Mouse (Mus musculus) heart, adult 2 months (tissue): Measurements from ENCODE around the gene Ago3.

Experiments used
- CTCF ChIP-seq: fragments of 200-600 bp; IDR thresholded peaks from 2 replicates; pipeline ENCODE4 v1.8.1; 2022; ENCODE audit warnings: antibody characterized with exemption, mild to moderate bottlenecking, moderate library complexity
- EP300 ChIP-seq: fragments of 200-500 bp; IDR thresholded peaks from 2 replicates; pipeline ENCODE4 v1.6.1; 2011; ENCODE audit warnings: low read depth, low read length, control low read depth; ENCODE audit not compliant: insufficient read depth
- POLR2A ChIP-seq: fragments of 200-500 bp; IDR thresholded peaks from 2 replicates; pipeline ENCODE4 v1.6.1; 2011; ENCODE audit warnings: mild to moderate bottlenecking, low read depth, low read length, control low read depth; ENCODE audit not compliant: insufficient read depth

DNA sequence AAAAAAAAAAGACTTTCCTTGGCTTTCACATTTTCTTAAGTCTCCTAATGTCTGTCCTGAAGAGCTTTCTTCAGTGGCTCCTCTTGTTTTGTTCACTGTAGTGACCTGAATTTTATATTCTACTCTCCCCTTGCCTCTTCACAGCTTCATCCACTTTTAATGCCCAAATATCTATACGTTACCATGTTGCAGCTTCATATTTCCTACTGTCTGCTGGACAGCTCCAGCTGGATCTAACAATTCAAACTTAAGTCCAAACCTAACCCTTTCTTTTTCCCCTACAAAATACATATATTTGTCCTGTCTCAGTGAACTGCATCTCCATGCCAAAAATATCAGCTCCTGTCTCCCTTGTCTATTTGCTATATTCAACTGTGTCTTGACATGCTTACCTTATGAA, 40.0 kb upstream of the Ago3 start:
- TF ChIP-seq POLR2A (no peak), CTCF (no peak), EP300 (no peak)
